Mouse (Mus musculus) midbrain, postnatal 0 days (tissue): ENCODE results near the gene Rpl29. TPM values are rescaled to one million over a fixed set of nuclear protein-coding genes. Genes with fewer than 3 reads are reported as not detected.

ENCODE experiments used
- ATAC-seq: fragments of 200-750 bp; cut with Nextera tagmentation; 2 replicates; pipeline ENCODE4 v1.8.0; 2017; ENCODE audit warnings: moderate number of reproducible peaks, mild to moderate bottlenecking, moderate TSS enrichment, moderate library complexity; ENCODE audit not compliant: low FRiP score
- DNase-seq: peaks from one replicate; pipeline ENCODE4 v3.0.0-alpha.2; 2015; ENCODE audit warnings: low spot score
- H3K27ac ChIP-seq: fragments of 300-500 bp; sonication (generic); 2 replicates; pipeline ENCODE4 v1.5.1; 2014; ENCODE audit warnings: low read depth, mild to moderate bottlenecking, low read length, mixed read lengths
- H3K27me3 ChIP-seq: fragments of 300-500 bp; sonication (generic); 2 replicates; pipeline ENCODE4 v1.6.1; 2014; ENCODE audit warnings: low read length, control low read depth, mixed read lengths; ENCODE audit not compliant: insufficient read depth
- H3K36me3 ChIP-seq: fragments of 300-500 bp; sonication (generic); 2 replicates; pipeline ENCODE4 v1.6.1; 2014; ENCODE audit warnings: low read length, control low read depth, mixed read lengths; ENCODE audit not compliant: insufficient read depth
- H3K4me1 ChIP-seq: fragments of 300-500 bp; sonication (generic); 2 replicates; pipeline ENCODE4 v1.6.1; 2014; ENCODE audit warnings: mild to moderate bottlenecking, control low read depth, antibody characterized with exemption, low read length, mixed read lengths; ENCODE audit not compliant: insufficient read depth
- H3K4me2 ChIP-seq: fragments of 300-500 bp; sonication (generic); 2 replicates; pipeline ENCODE4 v1.6.1; 2014; ENCODE audit warnings: low read depth, mild to moderate bottlenecking, low read length, mixed read lengths; ENCODE audit not compliant: poor library complexity, severe bottlenecking
- H3K4me3 ChIP-seq: fragments of 300-500 bp; sonication (generic); 2 replicates; pipeline ENCODE4 v1.5.1; 2014; ENCODE audit warnings: low read depth, mild to moderate bottlenecking, low read length, moderate library complexity
- H3K9ac ChIP-seq: fragments of 300-500 bp; sonication (generic); replicated peaks from 2 replicates; pipeline ENCODE4 v1.6.1; 2014; ENCODE audit warnings: mild to moderate bottlenecking, low read length, moderate library complexity, mixed read lengths; ENCODE audit not compliant: poor library complexity, severe bottlenecking
- H3K9me3 ChIP-seq: fragments of 300-500 bp; sonication (generic); 2 replicates; pipeline ENCODE4 v1.6.1; 2016; ENCODE audit warnings: low read length, control low read depth
- CTCF ChIP-seq: IDR thresholded peaks from 2 replicates; pipeline ENCODE4 v1.5.1; 2016; ENCODE audit warnings: antibody characterized with exemption, mild to moderate bottlenecking
- WGBS: fragments of 180-500 bp; shearing (Covaris S2); extraction: QIAGEN DNeasy Blood & Tissue Kit; methylation state at CpG from one replicate; pipeline ENCODE4 v1.1.7; 2014; 5-methylcytosine and 5-hydroxymethylcytosine counted together
- polyA plus RNA-seq: library from polyadenylated mRNA; unstranded; fragments of >200 nt; fragmentation: Nextera tagmentation; extraction: Ambion mirVana; gene quantifications from 2 replicates; pipeline ENCODE4 v1.2.1, GENCODE M21; 2015
- total RNA-seq: library from RNA; depleted of rRNA; stranded (reverse); fragments of >200 nt; gene quantifications from 2 replicates; pipeline ENCODE4 v1.2.3, GENCODE M21; 2014

Rpl29 gene
- total and polyA plus RNA-seq, 2 experiments from 2014 or later = 645 to 936 TPM

GRCm38 (mm10) chr9:106397733-106398132, 31.5 kb upstream of the Rpl29 start:
- Histone ChIP-seq H3K4me2 (no peak overlapping the region), H3K9ac (no peak overlapping the region), H3K36me3 (no peaks in the 10 kb centered on the region), H3K27me3 (no peaks in the 10 kb centered on the region), H3K4me1 (peaks cover 8% of the 10 kb centered on the region; the same call in 1 of the 2 replicates), H3K4me3 (no peak overlapping the region), H3K9me3 (no peaks in the 10 kb centered on the region), H3K27ac (no peak overlapping the region)
- TF ChIP-seq CTCF = no peak
- 87% methylated on average over 4 of the region's 4 CpGs for WGBS
- DNase-seq = no peak
- ATAC-seq = no peak

- Histone ChIP-seq H3K27me3 (no peaks in the 10 kb centered on the region), H3K4me3 (no peak overlapping the region), H3K4me2 (no peak overlapping the region), H3K4me1 (peaks cover 8% of the 10 kb centered on the region; the same call in 1 of the 2 replicates), H3K9me3 (no peaks in the 10 kb centered on the region), H3K27ac (no peak overlapping the region), H3K36me3 (no peaks in the 10 kb centered on the region), H3K9ac (no peak overlapping the region)
- no peak for ATAC-seq
- DNase-seq = no peak
- no peak for TF ChIP-seq CTCF
- 83% methylated on average over 9 of the region's 9 CpGs for WGBS
Measured at GRCm38 (mm10) chr9:106398667-106399311, 30.5 kb upstream of the Rpl29 start.

- no peak overlapping the region for H3K4me2 ChIP-seq
- H3K4me3 ChIP-seq = no peak overlapping the region
- WGBS = 86% methylated on average over 3 of the region's 3 CpGs
- H3K9ac ChIP-seq = no peak overlapping the region
- no peak for TF ChIP-seq CTCF
- no peaks in the 10 kb centered on the region for H3K36me3 ChIP-seq
- H3K27ac ChIP-seq = no peak overlapping the region
- DNase-seq (no peak), ATAC-seq (no peak)
- H3K27me3 ChIP-seq = no peaks in the 10 kb centered on the region
- H3K9me3 ChIP-seq = no peaks in the 10 kb centered on the region
- 0 out of 2 replicates have a peak, but pooled peaks cover 4% of the 10 kb centered on the region for H3K4me1 ChIP-seq
Measured at GRCm38 (mm10) chr9:106399808-106400207, 29.4 kb upstream of the Rpl29 start.

- 72% methylated on average over 5 of the region's 5 CpGs for WGBS
- TF ChIP-seq CTCF = no peak
- no peaks in the 10 kb centered on the region for H3K36me3 ChIP-seq
Measured at GRCm38 (mm10) chr9:106402149-106402548, 27.1 kb upstream of the Rpl29 start.

GRCm38 (mm10) chr9:106402607-106403375, 26.5 kb upstream of the Rpl29 start:
- no peak overlapping the region for H3K9ac ChIP-seq
- H3K27me3 ChIP-seq = no peaks in the 10 kb centered on the region
- 0 out of 2 replicates have a peak, but pooled peaks cover 4% of the 10 kb centered on the region for H3K4me1 ChIP-seq
- H3K27ac ChIP-seq = 0 out of 2 replicates have a peak overlapping the region, but pooled peaks have one; percentile 7
- no peak for TF ChIP-seq CTCF
- no peak for DNase-seq
- 78% methylated on average over 16 of the region's 16 CpGs for WGBS
- H3K4me2 ChIP-seq = no peak overlapping the region
- no peak overlapping the region for H3K4me3 ChIP-seq
- no peak for ATAC-seq
- no peaks in the 10 kb centered on the region for H3K36me3 ChIP-seq
- H3K9me3 ChIP-seq = no peaks in the 10 kb centered on the region

More at GRCm38 (mm10) chr9:106402149-106402548, 27.1 kb upstream of the Rpl29 start:
- ATAC-seq (no peak), DNase-seq (no peak)
- H3K9me3 ChIP-seq = no peaks in the 10 kb centered on the region
- H3K27me3 ChIP-seq = no peaks in the 10 kb centered on the region
- no peak overlapping the region for H3K4me2 ChIP-seq
- H3K9ac ChIP-seq = no peak overlapping the region
- 0 out of 2 replicates have a peak, but pooled peaks cover 3% of the 10 kb centered on the region for H3K4me1 ChIP-seq
- no peak overlapping the region for H3K27ac ChIP-seq
- H3K4me3 ChIP-seq = no peak overlapping the region

GRCm38 (mm10) chr9:106405275-106405674, 24.0 kb upstream of the Rpl29 start:
- no peak; the same call in 1 of the 2 replicates for ATAC-seq
- DNase-seq = peak; percentile 59

More at GRCm38 (mm10) chr9:106405275-106405674, 24.0 kb upstream of the Rpl29 start:
- Histone ChIP-seq H3K4me3 (no peak overlapping the region), H3K27me3 (no peaks in the 10 kb centered on the region), H3K4me2 (no peak overlapping the region), H3K9me3 (no peaks in the 10 kb centered on the region), H3K9ac (no peak overlapping the region), H3K36me3 (no peaks in the 10 kb centered on the region), H3K27ac (no peak overlapping the region), H3K4me1 (0 out of 2 replicates have a peak, but pooled peaks cover 5% of the 10 kb centered on the region)
- no peak for TF ChIP-seq CTCF
- 50% methylated on average over 6 of the region's 6 CpGs for WGBS
